Mouse (Mus musculus) heart, embryonic 16.5 days (tissue): ENCODE measurements around the gene Tbc1d8. TPM values are rescaled to one million over a fixed set of nuclear protein-coding genes. Genes with fewer than 3 reads are reported as not detected.

ENCODE experiments used
- ATAC-seq: fragments of 200-750 bp; cut with Nextera tagmentation; replicated peaks from 2 replicates; pipeline ENCODE4 v1.8.0; 2017; ENCODE audit warnings: moderate number of reproducible peaks; ENCODE audit not compliant: insufficient read depth, low FRiP score; ENCODE audit errors: extremely low read depth
- H3K27ac ChIP-seq: fragments of 300-500 bp; sonication (generic); 2 replicates; pipeline ENCODE4 v1.5.1; 2014; ENCODE audit warnings: mild to moderate bottlenecking, low read length, control low read depth, moderate library complexity
- H3K27me3 ChIP-seq: fragments of 300-500 bp; sonication (generic); 2 replicates; pipeline ENCODE4 v1.6.1; 2014; ENCODE audit warnings: low read length, mixed read lengths; ENCODE audit not compliant: control insufficient read depth, insufficient read depth
- H3K36me3 ChIP-seq: fragments of 300-500 bp; sonication (generic); 2 replicates; pipeline ENCODE4 v1.6.1; 2014; ENCODE audit not compliant: control insufficient read depth, insufficient read depth
- H3K4me1 ChIP-seq: fragments of 300-500 bp; sonication (generic); 2 replicates; pipeline ENCODE4 v1.6.1; 2014; ENCODE audit warnings: low read length, mixed read lengths; ENCODE audit not compliant: control insufficient read depth, insufficient read depth
- H3K4me2 ChIP-seq: fragments of 300-500 bp; sonication (generic); 2 replicates; pipeline ENCODE4 v1.6.1; 2014; ENCODE audit warnings: low read depth, mild to moderate bottlenecking, control low read depth, low read length
- H3K4me3 ChIP-seq: fragments of 300-500 bp; sonication (generic); 2 replicates; pipeline ENCODE4 v1.5.1; 2014; ENCODE audit warnings: mild to moderate bottlenecking, control low read depth, low read length
- H3K9ac ChIP-seq: fragments of 300-500 bp; sonication (generic); 2 replicates; pipeline ENCODE4 v1.6.1; 2014; ENCODE audit warnings: low read length, control low read depth
- H3K9me3 ChIP-seq: fragments of 300-500 bp; sonication (generic); replicated peaks from 2 replicates; pipeline ENCODE4 v1.6.1; 2016; ENCODE audit warnings: low read length; ENCODE audit not compliant: control insufficient read depth
- WGBS: fragments of 180-500 bp; shearing (Covaris S2); extraction: QIAGEN DNeasy Blood & Tissue Kit; methylation state at CpG from one replicate; pipeline ENCODE4 v1.1.7; 2014; 5-methylcytosine and 5-hydroxymethylcytosine counted together
- polyA plus RNA-seq: library from polyadenylated mRNA; unstranded; fragments of >200 nt; fragmentation: Nextera tagmentation; extraction: Ambion mirVana; gene quantifications from 2 replicates; pipeline ENCODE4 v1.2.1, GENCODE M21; 2015

Tbc1d8 gene
- polyA plus RNA-seq, 1 experiment from 2014 or later = 11.2 TPM

DNA sequence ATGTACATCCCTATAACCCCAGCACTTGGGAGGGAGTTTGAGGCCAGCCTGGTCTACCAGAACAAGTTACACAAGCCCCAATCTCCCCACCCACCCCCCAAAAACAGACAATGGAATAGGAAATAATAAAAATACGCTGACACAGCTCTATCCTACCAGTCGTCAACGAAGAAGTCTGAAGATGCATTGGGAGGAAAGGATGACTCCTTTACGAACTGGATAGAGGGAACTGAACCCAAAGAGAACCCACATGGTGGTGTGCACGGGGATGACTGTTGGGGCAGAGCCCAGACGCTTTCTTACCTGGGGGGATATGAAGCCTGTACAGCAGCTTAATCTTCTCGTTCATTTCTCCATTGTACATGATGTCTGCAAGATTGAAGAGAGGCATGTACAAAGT is 102.4 kb downstream of the Tbc1d8 start:
- no peak for ATAC-seq
- no peak overlapping the region for H3K27ac ChIP-seq
- peaks cover 41% of the 10 kb centered on the region for H3K36me3 ChIP-seq
- WGBS = 85% methylated on average over 7 of the region's 7 CpGs
- no peak overlapping the region for H3K9ac ChIP-seq
- H3K9me3 ChIP-seq = no peaks in the 10 kb centered on the region
- H3K4me2 ChIP-seq = no peak overlapping the region
- no peaks in the 10 kb centered on the region for H3K27me3 ChIP-seq
- no peaks in the 10 kb centered on the region for H3K4me1 ChIP-seq
- H3K4me3 ChIP-seq = no peak overlapping the region

DNA sequence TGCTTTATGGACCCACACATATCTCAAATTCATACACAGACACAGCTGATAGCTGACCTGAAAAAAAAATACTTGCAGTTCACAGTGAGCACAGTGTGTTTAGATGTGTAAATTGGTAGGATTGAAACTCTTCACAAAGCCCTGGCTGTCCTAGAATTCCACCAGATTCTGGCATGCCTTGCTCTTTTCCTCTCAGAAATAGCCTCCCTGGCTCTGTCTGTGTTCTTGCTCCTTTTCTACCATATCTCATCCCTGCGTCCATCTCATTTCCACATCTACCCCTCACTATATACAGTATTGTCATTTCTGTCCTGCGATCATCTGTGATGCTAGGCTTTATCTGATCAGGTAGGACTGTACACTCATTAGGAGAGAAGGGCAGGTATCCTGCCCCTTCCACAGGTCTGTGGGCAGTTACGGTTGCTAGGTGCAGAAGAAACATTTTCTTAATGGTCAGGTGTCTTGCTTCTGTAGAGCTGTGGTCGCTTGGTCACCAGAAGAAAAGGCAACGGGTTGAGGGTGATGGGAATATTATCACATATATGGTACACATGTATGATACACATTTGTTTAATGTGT is 104.2 kb downstream of the Tbc1d8 start:
- no peaks in the 10 kb centered on the region for H3K27me3 ChIP-seq
- no peak overlapping the region for H3K27ac ChIP-seq
- H3K9me3 ChIP-seq = no peaks in the 10 kb centered on the region
- H3K9ac ChIP-seq = no peak overlapping the region
- H3K36me3 ChIP-seq = peaks cover 55% of the 10 kb centered on the region
- no peak for ATAC-seq
- WGBS = 79% methylated on average over 5 of the region's 5 CpGs
- no peak overlapping the region for H3K4me2 ChIP-seq
- peaks cover 4% of the 10 kb centered on the region for H3K4me1 ChIP-seq
- no peak overlapping the region for H3K4me3 ChIP-seq

DNA sequence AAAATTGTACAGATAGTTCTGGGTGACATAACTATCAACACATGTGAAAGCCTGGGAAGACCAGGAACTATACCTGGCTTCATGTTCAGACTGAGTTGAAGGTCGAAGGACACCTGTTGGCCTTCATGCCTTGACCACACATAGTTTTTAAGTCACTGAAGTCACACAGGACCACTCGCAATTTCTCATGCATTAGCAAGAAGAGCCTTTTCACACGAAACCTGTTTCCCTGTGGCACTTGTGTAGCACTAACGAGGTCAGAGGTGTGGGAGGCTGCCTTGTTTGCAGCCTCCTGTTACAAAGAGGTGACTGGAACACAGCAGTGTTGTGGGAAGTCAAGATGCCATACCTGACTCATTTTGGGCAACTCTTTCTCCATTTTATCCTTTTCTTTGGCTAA is 105.2 kb downstream of the Tbc1d8 start:
- peaks cover 9% of the 10 kb centered on the region for H3K4me1 ChIP-seq
- H3K4me2 ChIP-seq = no peak overlapping the region
- H3K4me3 ChIP-seq = no peak overlapping the region
- H3K36me3 ChIP-seq = peaks cover 55% of the 10 kb centered on the region
- H3K27me3 ChIP-seq = no peaks in the 10 kb centered on the region
- WGBS = 65% methylated on average over 4 of the region's 4 CpGs
- H3K27ac ChIP-seq = no peak overlapping the region
- ATAC-seq = no peak
- H3K9me3 ChIP-seq = no peaks in the 10 kb centered on the region
- no peak overlapping the region for H3K9ac ChIP-seq

DNA sequence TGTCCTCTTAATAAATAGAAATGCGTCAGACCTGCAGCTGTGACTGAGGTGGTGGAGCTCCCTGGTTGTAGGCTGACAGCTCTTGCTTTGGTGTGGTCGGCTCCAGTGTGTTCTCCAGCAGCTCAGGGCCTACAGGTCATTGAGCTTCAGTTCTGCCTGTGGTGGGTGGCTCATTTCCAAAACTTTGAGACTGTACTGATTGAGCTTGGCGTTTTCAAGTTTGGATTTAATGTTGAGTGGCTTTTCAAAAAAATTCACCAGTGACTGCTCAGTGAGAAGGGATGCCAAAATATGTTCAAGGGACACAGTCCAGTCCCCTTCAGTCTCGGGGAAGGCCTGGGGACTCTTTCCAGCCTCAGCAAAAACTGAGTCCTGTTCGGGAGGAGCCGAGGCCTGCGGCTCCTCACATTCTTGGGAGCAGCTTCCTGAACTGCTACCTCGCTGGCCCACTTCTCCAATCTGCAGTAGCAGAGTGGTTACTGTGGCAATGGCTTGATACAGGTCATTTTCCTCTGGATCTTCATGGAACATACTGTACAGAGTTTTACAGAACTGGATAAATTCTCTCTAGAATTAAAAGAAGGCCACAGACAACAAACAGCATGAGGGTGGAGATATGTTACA is 106.2 kb downstream of the Tbc1d8 start:
- H3K27ac ChIP-seq = no peak overlapping the region
- WGBS = 75% methylated on average over 8 of the region's 8 CpGs

DNA sequence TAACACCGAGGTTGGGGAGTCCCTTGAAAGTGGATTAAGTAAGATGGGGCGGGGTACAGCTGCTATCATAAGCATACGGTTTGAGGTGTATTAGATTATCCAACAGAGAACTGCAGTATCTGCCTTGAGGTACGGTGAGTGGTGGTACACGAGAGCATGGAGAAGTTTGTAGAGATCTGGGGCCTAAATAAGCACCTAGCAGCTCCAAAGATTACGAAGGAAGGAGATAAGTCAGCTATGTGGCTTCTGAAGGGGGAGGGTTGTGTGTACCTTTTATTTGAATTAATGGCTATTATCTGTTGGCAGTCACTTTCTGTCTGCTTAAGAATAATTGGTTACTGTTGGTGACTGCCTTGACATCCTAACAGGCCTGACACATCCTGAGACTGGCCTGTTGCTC is 108.1 kb downstream of the Tbc1d8 start:
- 76% methylated on average over 6 of the region's 6 CpGs for WGBS
- H3K4me1 ChIP-seq = peaks cover 9% of the 10 kb centered on the region
- H3K4me3 ChIP-seq = no peak overlapping the region
- H3K27ac ChIP-seq = no peak overlapping the region
- ATAC-seq = no peak
- no peak overlapping the region for H3K4me2 ChIP-seq
- peaks cover 47% of the 10 kb centered on the region for H3K36me3 ChIP-seq
- no peaks in the 10 kb centered on the region for H3K9me3 ChIP-seq
- H3K27me3 ChIP-seq = no peaks in the 10 kb centered on the region
- no peak overlapping the region for H3K9ac ChIP-seq

More for the DNA sequence above, 106.2 kb downstream of the Tbc1d8 start:
- Histone ChIP-seq H3K36me3 (peaks cover 55% of the 10 kb centered on the region), H3K4me1 (peaks cover 9% of the 10 kb centered on the region), H3K9ac (no peak overlapping the region), H3K4me3 (no peak overlapping the region), H3K4me2 (no peak overlapping the region), H3K9me3 (no peaks in the 10 kb centered on the region), H3K27me3 (no peaks in the 10 kb centered on the region)
- ATAC-seq = no peak

DNA sequence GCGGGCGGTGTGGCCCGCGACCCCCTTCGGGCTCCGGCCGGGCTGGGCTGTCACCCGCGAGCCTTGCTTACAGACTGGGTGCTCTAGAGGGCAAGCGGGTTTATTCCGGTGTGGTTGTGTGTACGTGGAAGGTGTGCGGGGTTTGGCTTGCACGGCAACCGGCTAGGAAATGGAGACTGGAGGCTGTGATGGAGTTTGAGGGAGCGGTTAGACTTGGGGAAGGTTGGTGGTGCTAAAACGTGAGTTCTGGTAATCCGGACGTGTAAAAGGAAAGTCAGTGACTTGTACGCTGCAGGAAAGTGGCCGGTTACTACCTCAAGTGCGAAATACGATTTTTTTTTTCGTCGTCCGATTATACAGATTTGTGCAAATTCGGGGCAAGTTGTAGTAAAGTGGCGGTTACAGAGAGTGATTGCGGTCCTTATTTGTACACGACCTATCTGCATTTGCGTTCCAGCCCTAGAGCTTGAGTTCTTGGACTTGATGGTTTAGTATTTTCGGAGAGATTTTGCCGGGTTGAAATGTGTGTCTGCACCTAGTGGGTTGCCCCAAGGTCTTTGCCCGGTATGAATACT is 110.2 kb downstream of the Tbc1d8 start:
- Histone ChIP-seq H3K27me3 (no peaks in the 10 kb centered on the region), H3K4me3 (peak overlapping the region; percentile 97), H3K36me3 (peaks cover 38% of the 10 kb centered on the region), H3K4me2 (peak overlapping the region; percentile 72), H3K9me3 (no peaks in the 10 kb centered on the region), H3K9ac (peak overlapping the region; percentile 99), H3K27ac (peak overlapping the region; percentile 85), H3K4me1 (peaks cover 9% of the 10 kb centered on the region)
- WGBS = under 1% methylated on average over 34 of the region's 34 CpGs
- peak; percentile 31 for ATAC-seq

DNA sequence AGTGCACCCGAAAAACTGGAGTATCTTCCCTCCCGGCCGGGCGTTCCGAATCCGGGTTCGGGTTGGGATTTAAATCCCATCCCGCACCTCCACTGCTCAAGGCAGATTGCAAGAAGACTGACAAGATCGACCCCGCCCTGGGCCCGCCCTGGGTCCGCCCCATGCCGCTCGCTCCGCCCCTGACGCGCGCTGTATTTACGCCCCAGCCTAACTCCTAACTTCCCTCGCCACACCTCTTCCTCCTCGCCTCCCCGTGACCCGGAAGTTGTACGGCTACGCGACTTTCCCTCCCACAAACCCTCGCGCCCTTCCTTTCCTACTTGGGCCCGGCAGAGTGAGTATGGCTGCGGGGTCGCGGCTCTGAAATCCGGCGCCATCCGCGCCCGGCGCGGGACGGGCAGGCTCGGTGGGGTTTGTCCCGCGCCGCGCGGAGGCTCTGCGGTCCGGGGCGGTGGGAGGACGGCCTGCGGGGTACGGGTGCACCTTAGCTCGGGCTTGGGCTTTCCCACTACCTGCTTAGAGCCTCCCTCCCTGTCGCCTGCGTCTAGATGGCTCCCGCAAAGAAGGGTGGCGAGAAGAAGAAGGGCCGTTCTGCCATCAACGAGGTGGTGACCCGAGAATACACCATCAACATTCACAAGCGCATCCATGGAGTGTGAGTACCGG is 110.8 kb downstream of the Tbc1d8 start, which contains the start of gene Rpl31:
Gene Rpl31, plus strand, starts transcription at position 242 of the 666 bp plus-strand sequence.
- no peaks in the 10 kb centered on the region for H3K9me3 ChIP-seq
- H3K4me2 ChIP-seq = peak within 1 kb of the TSS; percentile 72
- peak within 1 kb of the TSS; percentile 99 for H3K9ac ChIP-seq
- under 1% methylated on average over 62 of the region's 62 CpGs for WGBS
- ATAC-seq = peak; percentile 100
- peaks cover 9% of the 10 kb centered on the region for H3K4me1 ChIP-seq
- H3K36me3 ChIP-seq = peaks cover 32% of the 10 kb centered on the region
- H3K27ac ChIP-seq = peak within 1 kb of the TSS; percentile 85
- peak within 1 kb of the TSS; percentile 97 for H3K4me3 ChIP-seq
- H3K27me3 ChIP-seq = no peaks in the 10 kb centered on the region

DNA sequence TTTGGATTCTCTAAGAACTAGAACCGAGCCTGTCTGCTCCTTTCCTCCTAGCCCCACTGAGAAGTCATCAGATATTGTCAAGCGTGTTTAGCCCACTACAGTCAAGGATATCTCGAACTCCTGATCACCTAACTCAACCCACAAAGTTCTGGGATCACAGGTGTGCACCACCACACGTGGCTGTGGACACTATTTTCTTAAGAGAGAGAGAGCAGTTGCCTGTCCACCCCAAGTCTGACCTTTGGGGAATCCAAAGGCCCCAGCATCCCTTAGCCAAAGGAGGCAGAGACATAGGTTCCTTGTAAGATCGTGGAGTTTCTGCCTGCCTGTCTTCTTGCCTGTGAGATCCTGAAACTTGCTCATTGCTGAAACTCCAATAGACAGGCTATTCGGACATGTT is 111.5 kb downstream of the Tbc1d8 start:
- peak overlapping the region; percentile 97 for H3K4me3 ChIP-seq
- H3K27ac ChIP-seq = 0 out of 2 replicates have a peak overlapping the region, but pooled peaks have one; percentile 15
- peaks cover 25% of the 10 kb centered on the region for H3K36me3 ChIP-seq
- H3K4me2 ChIP-seq = peak overlapping the region; percentile 63
- no peaks in the 10 kb centered on the region for H3K9me3 ChIP-seq
- no peak for ATAC-seq
- H3K4me1 ChIP-seq = peaks cover 9% of the 10 kb centered on the region
- H3K27me3 ChIP-seq = no peaks in the 10 kb centered on the region
- 22% methylated on average over 6 of the region's 6 CpGs for WGBS
- peak overlapping the region; percentile 72 for H3K9ac ChIP-seq

DNA sequence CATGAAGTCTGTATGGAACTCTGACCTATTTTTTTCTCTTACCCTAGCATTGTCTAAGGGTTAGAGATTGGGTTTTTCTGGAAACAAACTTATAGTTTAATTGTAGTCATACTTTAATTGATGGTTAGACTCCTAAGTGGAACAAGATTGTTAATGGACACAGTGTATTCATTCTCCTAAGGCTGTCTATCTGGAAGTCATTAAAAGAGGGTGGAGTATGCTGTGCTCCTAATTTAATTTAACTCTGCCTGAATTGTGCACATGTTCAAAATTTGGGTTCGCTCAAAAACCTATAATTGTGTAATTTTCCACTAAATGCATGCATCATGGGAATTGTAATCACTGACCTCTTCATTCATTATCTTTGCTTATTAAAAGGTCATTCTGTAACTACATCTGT is 113.0 kb downstream of the Tbc1d8 start:
- Histone ChIP-seq H3K4me2 (no peak overlapping the region), H3K4me1 (peaks cover 9% of the 10 kb centered on the region), H3K9me3 (no peaks in the 10 kb centered on the region), H3K36me3 (peaks cover 11% of the 10 kb centered on the region), H3K4me3 (no peak overlapping the region), H3K27ac (no peak overlapping the region), H3K27me3 (peaks cover 6% of the 10 kb centered on the region), H3K9ac (no peak overlapping the region)
- 84% methylated on average over 1 of the region's 1 CpGs for WGBS
- no peak for ATAC-seq
